Mouse (Mus musculus) urinary bladder, adult 2 months (tissue): ENCODE measurements at regions not wholly inside any gene's neighbourhood (a gene's known extent, or its start where the extent isn't known, plus 50 kb on each side); places are given as distances from the start of the nearest gene placed in this dataset.

Experiments
- DNase-seq: peaks from one replicate; pipeline ENCODE4 v3.0.0; 2022; ENCODE audit warnings: low spot score

DNA sequence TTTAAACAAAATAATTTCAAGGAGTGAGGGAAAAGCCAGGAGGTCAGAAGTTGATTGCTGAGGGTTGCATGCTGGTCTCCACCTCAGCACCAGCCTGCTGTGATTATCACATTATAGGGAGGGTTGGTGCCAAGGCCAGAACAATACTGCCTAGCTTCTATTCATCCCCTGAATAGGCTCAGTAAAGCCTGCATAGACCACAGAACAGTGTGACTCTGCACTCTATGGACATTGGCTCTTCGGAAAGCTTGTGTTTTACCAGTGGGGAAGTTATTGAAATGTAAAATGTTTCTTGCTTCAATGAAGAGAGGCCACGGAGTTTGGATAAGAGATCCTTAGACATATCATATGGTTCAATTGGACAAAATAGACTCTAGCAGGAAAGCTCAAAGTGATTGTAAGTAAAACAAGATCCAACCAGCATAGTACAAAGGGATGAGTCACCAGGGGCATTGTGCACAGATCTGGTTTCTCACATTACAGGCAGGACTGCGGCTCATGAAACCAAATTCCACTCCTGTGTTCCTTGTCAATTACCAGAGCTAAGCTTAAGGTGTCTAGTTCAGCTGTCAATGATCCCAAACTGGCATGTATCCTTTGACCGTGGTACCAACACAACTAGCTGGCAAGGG, 320.8 kb upstream of the Cd180 start:
- DNase-seq, result no peak

DNA sequence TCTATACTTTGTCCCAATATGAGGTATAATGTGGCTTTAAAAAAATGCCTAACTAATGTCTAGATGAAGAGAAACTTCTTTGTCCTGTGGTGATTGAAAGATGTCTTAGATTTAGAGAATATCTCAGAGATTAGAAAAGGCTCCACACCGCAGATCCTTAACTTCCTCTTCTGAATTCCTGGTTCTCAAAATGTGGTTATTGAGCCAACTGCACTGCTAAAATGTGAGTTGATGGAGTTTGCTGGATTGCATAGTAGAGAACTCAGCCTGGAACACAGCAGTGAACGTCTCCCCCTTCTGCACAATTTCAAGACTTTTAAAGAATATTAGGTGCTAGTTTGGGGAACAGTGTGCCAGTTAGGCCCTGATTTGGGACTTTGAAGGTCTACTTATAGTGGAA, 312.7 kb upstream of the Cd180 start:
- no peak for DNase-seq

DNA sequence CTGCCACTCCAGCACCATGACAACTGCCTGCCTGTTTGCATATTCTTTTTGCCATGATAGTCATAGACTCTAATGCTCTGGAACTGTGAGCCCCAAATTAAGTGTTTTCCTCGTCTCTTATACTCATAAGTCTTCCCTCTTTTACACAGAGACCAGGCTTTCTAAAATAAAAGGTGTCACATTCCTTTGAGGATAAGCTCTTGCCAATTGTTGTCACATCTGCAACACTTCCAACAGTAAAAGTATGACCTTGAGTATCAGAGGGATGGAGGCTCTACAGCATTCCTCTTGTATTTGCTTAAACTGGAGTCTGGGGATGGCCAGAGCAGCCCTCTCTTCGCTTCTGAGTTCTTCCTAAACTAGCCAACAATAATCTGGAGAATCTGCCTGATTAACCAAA, 301.4 kb upstream of the Cd180 start:
- no peak for DNase-seq

DNA sequence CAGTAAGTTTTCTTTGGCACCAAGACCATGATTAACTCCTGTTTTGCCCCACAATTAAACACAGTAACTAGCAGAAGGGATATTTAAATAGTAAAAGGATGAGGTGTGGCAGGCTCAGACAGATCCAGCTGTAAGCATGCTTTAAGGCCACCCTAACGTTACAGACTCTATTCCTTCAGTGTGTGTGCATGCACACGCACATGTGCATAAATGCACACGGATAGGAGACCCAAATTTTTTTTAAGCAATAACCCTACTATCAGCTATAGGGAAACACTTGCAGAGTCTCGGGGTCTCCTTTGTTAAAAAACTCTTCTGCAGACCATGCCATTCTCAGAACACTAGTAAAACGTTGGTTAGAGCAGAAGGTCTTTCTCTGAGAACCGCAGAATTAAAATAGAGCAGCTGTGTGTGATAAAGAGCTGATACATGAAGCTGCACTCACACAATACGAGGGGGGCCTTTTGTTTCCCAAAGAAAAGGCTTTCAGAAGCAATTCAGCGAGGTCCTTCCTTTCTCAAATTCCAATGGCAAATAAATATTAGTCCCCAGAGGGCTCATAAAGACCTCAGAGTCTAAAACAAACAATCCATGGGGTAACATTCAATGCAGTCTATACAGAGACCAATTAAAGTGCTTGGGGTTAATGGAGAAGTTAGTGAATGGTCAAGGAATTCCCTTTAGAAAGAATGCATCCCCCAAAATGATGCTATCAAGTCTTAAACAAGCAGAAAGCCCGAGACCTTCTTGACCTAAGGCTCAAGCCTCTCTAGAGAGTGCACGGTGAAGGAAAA, 300.3 kb upstream of the Cd180 start:
- DNase-seq, result no peak

DNA sequence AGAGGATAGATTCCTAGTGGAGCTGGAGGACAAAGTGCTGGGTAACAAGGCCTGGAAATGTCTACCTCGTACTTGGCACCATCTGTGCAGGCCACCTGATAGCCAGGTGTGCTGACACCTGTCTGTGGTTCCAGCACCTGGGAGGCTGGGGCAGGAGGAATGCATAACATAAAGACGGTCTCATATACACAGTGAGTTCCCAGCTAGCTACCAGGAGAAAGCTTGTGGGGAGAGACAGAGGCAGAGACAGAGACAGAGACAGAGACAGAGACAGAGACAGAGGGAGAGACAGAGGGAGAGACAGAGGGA, 299.7 kb upstream of the Cd180 start:
- no peak for DNase-seq

DNA sequence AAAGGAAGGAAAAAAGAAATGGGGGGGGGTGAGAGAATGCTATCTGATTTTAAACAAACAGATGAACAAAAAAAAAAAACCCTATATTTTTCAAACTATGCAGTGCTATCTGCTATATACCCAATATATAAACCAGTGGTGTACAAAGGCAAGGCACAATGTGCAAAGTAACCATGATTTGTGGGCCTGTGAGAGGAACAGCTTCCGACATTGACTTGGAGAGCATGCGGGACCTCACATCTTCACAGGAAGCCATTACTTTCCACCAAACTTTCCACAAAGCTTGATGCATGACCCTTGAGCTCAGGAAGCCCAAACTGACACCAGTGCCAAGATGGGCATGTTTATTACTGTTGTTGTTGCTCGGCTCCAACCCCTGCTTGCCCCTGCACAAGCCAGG, 299.3 kb upstream of the Cd180 start:
- no peak for DNase-seq

DNA sequence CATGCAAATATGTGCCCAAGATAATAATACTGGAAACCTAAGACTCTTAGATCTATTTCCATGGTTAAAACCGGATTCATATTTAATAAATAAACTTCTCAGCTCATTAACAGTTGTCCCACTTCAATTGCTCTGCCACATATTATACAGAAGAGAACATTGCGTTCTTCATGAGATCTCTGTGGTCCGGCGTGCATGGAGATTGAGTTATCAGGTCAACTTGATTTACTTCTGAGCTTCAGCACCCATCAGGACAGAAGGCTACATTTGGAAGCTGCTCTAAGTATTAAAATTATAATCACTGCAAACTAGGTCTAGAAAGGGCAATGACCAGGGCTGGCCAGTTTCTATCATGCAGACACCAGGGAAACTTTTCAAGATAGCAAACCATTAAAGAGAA, 295.9 kb upstream of the Cd180 start:
- no peak for DNase-seq

DNA sequence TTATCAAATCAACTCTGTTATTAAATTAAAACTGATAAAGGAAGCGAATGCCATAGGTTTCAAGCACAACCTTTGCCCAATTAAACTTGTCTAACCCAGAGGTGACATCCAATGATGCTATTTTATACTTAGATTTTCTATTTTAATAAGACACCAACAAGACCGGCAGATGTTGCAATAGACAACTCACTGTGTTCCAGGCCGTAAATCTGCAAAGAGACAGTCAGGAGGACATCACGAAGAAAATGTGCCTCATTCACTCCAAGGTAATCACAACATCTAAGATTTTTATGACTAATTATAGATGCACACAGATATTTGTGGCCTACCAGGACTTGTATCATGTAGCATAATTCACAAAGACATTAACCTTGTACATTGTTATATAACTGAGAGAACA, 281.5 kb upstream of the Cd180 start:
- no peak for DNase-seq

DNA sequence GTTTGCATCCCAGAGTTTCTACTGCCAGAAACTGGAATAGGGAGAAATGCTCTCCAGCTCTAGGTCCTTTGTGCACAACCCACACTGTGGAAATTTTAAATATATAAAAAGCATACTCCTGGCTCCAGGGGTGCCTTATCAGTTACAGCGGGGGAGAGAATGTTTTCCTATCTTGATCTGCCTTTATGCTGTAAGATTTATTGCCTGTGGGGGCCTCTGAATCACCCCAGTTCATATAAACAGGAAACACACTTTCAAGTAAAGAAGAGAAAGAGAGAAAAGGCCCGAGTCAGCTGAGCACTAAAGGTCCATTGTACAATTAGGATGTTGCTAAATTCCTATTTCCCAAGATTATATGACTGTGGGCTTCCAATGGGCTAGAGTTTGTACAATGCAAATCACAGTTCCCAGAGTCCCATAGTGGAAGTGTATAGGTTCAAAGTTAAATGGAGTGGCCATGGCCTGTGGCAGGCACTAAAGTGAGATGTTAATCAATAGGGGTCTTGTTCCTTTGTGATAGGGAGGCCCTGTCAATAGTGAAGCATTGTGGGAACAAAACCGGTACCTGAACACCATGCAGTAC, 258.9 kb upstream of the Cd180 start:
- no peak for DNase-seq

DNA sequence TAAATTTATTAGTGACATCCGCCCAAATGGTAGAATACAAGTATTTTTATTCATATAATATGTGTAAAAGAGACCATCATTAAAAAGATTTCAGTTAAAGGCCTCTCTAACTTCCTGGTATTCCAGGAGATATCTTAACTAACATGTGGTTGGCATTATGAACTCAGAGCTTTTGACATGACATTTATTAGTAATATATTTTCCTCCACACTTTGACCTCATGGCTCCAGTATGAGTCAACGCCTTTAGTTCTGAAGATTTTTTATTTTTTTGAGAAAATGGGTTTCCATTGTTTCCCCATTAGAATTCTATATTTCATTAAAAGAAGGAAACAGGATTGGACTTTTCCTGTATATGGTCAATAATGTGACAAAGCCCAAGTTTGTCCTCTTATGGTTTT, 250.7 kb upstream of the Cd180 start:
- DNase-seq, result no peak

DNA sequence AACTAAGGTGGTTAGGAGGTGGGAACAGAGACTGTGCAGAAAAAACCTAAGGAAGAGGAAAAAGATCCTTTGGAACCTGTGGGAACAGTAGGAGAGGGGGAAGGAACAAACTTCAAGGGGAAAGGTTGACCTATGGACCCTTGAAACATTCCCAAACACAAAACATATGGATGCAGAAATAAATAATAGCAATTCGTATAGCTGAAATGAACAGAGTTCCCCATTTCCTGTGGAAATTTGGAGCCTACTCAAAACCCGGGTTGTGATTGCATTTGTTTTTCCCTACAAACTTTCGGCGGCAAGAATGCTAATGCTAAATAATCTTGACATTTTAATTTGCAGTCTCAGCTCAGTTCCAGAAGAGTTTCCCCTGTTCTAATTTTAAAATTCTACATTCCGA, 246.0 kb upstream of the Cd180 start:
- no peak for DNase-seq

DNA sequence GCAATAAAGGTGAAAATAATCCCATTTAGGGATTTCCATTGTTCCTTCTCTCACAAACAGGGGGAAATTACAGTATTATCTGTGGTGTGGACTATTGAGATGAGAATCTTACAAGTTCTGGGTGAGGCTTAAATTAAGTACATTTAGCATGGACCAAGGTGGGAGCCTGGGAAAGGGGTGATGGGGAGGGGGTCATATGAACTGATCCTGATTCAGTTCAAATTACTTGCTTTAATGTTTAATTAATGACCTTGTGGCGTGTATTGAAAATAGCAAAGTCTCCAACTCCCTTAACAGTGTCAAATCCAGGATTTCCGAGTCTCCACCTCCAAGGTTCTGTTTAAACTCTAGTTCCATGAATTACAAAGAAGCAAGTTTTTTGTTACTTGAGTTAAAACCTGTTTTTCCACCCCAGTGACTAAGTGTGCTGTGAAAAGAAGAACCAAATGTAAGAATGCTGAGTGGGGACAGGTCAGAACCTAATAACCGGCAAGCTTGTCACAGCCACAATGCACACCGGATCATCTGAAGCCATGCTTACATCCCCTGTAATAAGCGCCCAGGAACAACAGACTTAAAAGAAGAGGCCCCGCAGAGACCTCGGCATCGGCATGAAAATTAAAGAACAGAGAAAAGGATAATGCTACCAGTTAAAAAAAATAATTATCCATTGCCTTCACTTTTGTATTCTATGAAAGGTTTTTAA, 243.8 kb upstream of the Cd180 start:
- no peak for DNase-seq

DNA sequence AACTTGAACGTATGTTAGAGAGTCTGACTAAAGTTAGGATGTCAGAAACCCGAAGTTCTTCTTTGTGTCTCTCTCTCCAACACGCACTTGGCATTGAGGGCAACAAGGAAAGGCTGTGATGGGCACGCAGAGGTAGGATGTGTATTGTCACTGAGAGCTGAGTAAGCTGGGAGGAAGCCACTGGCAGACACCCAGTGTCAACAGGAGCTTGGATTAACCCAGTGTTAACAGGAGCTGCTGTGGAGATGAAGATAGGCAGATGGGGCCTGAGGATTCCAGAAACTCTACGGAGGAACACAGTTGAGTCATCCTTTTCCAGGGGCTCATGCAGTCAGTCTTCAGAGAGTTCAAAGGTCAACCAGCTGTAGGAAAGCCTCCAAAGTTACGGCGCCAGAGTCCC, 242.2 kb upstream of the Cd180 start:
- DNase-seq, result no peak

DNA sequence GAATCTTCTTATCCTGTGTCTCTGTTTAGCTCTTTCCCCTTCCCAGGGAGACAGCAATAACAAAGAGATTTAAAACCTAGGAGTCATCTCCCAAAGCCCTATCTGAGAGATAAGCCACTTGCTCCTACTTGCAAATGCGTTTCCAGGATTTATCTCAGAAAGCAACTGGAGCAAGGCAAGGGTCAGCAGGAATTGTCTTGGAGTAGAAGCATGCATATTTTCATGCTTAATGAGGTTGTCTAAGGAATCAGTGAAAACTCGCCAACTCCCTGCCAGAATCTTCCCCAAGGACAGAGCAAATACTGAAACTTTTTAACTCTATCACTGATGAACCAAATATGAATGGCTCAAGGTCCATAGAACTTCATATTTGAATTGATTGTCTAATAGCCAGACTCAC, 234.6 kb upstream of the Cd180 start:
- no peak for DNase-seq

DNA sequence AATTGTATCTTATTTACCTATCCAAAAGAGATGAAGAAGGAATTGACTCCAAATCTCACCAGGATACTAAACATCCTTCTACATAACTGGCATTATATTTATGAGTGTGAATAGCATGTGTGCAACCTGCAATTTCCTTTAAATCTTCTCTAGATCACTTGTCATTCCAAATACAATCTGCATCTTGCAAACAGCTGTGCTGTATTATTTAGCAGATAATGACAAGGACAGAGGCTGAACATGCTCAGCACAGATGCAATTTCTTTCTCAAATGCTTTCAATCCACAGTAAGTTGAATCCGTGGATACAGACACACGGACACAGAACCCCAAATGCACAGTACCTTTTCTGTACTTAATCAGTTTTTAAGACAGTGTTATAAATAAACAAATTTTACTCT, 229.4 kb upstream of the Cd180 start:
- no peak for DNase-seq

DNA sequence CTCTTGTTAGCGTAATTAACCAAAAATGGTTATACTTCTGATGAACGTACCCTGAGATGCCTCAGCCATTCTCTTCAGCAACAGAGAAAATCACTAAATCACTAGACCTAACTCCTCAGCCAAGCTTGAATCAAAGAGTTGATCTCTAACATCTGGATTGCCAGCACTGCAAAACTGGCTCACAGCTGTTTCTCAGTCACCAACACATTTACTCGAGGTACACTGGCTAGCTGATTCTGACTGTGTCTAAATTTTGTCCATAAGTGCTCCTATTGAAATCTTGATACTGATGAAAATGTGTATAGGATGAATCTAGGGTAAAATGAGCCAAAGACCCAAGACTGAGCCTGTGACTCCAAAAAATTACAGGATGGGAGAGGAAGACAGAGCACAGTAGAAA, 211.5 kb upstream of the Cd180 start:
- no peak for DNase-seq

DNA sequence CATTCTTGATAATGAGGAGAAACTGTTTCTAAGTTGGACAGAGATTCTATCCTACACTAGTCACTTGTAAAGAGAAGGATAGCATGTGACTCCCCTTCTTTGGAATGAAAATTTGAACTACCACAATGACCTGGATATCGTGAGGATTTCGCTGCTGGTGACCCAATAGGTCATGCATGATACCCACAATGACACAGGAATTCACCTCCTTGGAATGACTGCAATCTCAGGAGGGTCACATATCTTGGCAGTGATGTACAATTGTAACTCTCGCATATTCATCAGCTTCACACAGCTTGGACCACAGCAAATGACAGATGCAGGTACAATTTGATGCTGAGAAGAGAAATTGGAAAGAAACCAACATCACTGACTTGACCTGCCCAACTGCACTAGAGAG, 210.9 kb upstream of the Cd180 start:
- DNase-seq, result no peak

DNA sequence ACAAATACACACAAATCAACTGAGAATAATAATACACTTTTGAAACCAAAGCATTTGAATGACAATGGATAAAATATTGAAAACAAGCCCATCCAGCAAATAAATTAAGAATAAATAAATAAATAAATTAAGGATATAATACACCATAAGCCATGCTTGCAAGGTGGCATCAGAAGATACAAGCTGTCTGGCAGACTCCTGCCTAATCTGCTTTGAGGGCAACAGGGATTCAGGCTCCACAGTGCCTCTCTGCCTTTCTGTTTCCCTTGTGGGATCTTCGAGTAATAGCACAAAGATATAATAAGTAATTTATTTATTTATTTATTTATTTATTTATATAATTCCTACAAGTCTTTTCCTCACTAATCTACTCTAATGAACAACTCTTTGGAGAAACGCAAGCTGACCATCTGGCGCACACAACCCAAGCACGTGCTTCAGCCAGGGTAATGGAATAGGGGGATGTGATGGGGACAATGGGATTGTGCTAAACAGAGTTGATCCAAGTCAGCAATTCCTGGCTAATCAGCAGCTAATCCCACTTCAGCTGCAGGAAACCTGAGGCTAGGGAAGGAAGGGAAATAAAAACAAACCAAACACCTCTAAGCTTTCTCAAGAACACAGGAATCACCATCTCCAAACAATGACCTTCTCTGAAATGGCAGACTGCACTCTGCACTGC, 205.8 kb upstream of the Cd180 start:
- DNase-seq, result no peak

DNA sequence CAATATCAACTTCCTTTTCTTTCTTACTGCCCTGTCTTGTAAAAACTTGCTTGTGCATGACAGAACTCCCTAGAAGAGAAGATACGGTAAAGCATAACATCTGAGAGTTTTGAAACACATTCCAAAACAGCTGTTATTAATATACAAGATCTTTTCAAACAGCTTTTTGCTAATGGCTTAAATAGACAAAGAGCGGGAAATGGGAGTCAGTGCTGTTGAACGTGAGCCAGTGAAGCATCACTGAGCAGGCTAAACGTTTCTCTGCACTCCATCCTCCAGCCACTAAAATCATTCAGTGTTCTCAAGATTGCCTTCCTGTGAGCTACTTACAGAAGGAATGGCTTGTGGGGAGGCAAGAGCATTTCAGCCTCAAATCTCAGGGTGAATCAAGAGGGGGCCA, 202.0 kb upstream of the Cd180 start:
- DNase-seq, result no peak

DNA sequence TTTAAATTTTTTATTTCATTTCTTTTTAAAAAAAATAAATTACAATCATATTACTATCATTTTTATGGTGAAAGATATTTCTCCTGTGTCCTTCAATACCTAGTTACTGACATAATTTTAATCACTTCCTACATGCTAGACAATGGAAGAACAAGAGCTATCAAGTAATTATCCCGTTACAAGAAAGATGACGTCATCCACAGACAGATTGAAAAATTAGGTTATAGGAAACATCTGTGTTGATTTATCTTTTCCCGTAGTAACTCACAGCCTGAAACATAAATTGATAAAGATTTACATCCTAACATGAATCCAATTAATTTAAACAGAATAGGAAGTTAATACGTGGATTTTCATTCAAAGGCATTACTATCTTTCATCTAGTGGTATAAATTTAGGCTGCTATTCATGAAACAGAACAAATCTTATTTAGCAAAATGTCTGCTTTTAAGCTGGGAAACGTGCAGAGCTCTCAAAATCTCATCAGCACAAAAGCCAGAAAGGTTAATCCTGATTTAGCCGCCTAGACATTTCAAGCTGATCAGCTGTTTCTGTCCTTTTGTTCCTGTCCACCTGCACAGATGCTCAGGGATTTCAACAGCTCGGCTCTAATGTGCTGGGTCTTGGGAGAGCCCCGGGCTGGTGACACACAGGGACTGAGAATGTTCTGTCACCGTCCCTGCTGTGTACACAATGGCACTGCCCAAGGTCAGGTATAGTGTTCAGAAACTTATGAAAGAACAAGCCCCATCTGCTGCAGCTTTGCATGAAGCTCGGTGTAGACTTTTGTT, 189.0 kb upstream of the Cd180 start:
- DNase-seq, result no peak

DNA sequence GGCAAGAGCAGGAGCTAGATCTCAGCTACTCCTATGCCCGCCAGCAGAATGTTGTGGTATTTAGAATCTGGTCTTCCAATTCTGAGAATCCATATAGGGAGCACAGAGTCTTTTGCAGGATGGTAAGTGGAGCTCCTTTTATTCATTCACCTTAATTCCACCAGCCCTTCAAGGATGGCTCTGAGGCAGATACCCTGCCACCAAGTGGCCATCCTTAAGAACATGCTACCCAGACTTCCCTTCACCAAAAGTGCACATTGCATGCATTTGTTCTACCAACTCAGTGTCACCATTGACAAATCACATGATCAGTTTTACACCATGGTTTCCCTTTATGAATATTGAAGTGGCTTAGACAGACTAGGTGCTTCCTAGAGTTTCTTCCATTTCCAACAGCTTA, 186.1 kb upstream of the Cd180 start:
- no peak for DNase-seq

DNA sequence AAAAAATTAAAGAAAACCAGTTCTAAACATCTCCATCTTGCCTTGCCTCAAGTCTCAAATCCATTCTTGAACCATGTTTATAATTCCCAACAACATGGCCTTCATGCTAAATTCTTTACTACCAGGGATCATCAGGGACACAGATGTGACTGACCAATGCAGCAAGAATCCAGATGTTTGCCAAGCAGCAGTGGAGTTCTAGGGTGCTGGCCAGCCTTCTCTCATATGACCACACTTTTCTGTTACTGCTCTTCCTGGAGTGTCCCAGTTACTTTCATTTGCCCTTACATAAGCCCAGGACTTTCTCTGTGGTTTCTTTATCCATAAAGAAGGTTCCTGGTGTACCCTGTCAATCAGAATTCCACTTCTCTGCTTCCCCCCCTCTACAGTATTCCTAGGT, 185.4 kb upstream of the Cd180 start:
- no peak for DNase-seq
